Mouse (Mus musculus): ENCODE results near the gene Plpp7.

GRCm38 (mm10) chr2:32091956-32092355 lies 3.4 kb upstream of the Plpp7 start:
- no peak for TF ChIP-seq CTCF (IDR thresholded peaks at IDR 0.05; ENCODE audit: extremely low read depth, insufficient read depth, insufficient read length, insufficient replicate concordance)
- no peak for TF ChIP-seq POLR2A (IDR thresholded peaks at IDR 0.05; ENCODE audit: low read depth, low read length)
